9 mouse cellular contexts compared by ENCODE assay signal in genomic region chr3:25773908-25774307, GRCm38 (mm10).
A peak's percentile ranks its signal among the peaks of the same experiment; 100 is the strongest.
DNase-seq lines count a peak whose midpoint lies in the region.
"Had no signal": no experiment of that assay in that cellular context is flagged by ENCODE, and none has a peak within 500 bp of the region (broad histone marks: within the 10 kb centered on the region; RNA-seq: fewer than 3 reads in every experiment).

No protein-coding gene starts in this region.

- peak; percentile 66 for DNase-seq in right cerebral cortex, adult 18-20 months
- no peak for DNase-seq in right cerebral cortex, postnatal 25 days
- peak; percentile 30 for DNase-seq in layer of hippocampus, adult 11-12 months (ENCODE audit: low spot score)
- DNase-seq in left cerebral cortex, postnatal 25 days (ENCODE audit: low spot score in 2 of 2): peak; percentile 51 to 74
- DNase-seq in lung, postnatal 36 days: no peak
- DNase-seq in lung, postnatal 4 days: no peak
- DNase-seq in adipocyte (ENCODE audit: low spot score): no peak
- no peak for DNase-seq in urinary bladder, postnatal 14 days (ENCODE audit: low spot score)
- DNase-seq: kidney, adult 11 months had no signal

- intact Hi-C loops in left cerebral cortex, postnatal 25 days (cut with DNase I): loop anchor here (5.0 kb wide), 1 partner anchor 128 kb away; no protein-coding TSS in a partner anchor

Comparison
In these comparisons a context has a peak if more than half of its experiments do, and no peak if none do; other contexts are left out.
1. DNase-seq: peak in right cerebral cortex, adult 18-20 months (single experiment), layer of hippocampus, adult 11-12 months (single experiment) and left cerebral cortex, postnatal 25 days (2 of 2); none in right cerebral cortex, postnatal 25 days (single experiment), lung, postnatal 36 days (single experiment), lung, postnatal 4 days (0 of 2), adipocyte (single experiment) and urinary bladder, postnatal 14 days (single experiment).